Mouse (Mus musculus): ENCODE data around the gene Rnf151.
"Not testable (repeated sequence)": the region's sequence is repeated elsewhere in the genome, so short reads cannot be mapped to it uniquely, and the experiment has no call there.

The Rnf151 gene

GRCm38 (mm10) chr17:24733434-24734050, 15.7 kb upstream of the Rnf151 start:
- intact Hi-C loops (cut with DNase I) = no loop called here

DNA sequence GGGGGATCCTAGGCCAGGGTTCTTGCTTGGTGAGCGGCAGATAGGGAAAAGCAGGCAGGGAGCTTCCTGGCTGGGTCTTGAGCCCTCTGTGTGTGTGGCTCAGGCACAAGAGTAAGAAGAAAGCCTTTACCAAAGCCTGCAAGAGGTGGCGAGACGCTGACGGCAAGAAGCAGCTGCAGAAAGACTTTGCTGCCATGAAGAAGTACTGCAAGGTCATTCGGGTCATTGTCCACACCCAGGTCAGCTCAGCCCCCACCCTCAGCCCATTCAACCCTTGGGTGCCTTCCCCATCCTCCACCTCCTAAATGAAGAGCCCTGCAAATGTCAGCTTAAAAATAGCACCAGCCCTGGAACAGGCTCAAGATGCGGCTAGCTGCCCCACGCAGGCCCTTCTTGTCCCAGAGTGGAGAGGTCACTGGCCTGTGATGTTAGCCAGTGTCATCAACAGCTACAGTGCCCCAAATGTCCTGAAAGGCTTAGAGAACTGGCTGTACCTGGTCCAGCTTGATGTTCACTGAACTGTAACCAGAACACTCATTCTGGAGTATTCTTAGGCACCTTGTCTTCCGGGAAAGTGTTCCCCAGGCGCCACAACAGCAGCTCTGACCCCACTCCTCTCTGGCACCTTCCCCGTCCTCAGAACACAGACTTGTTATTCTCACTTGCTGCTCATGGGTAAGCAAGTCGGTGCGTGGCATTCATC, 14.5 kb upstream of the Rnf151 start:
- intact Hi-C loops (cut with DNase I) = no loop called here

DNA sequence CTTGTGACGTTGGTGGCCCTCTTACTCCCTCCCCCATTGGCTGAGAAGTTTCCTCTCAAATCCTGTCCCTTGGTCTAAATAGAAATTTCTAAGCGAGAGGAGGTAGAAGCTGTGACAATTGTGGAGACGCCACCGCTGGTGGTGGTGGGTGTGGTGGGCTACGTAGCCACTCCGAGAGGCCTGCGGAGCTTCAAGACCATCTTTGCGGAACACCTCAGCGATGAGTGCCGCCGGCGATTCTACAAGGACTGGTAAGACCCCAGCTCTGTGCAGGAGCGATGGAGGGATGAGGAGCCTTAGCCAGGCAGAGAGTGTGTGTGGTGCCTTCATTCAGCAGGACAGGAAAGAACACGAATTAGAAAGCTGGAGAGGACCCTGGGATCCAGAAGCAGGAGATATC, 12.9 kb upstream of the Rnf151 start:
- intact Hi-C loops (cut with DNase I) = no loop called here

DNA sequence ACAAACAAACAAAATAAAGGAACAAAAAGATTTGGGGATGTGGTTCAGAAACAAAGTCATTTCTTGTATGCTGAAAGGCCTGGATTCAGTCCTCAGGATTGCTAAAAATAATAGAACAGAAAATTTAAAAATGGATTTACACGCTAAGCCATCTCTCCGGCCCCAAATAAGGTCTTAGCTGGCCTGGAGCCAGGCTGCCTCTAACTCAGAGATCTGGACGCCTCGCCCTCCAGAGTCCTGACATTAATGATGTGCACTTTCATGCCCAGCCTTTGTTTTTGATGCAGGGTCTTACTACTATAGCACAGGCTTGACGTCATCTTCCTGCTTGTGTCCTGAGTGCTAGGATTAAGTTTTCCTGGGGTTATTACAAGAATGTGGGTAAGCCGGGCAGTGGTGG, 11.2 kb upstream of the Rnf151 start:
- intact Hi-C loops (cut with DNase I) = no loop called here

DNA sequence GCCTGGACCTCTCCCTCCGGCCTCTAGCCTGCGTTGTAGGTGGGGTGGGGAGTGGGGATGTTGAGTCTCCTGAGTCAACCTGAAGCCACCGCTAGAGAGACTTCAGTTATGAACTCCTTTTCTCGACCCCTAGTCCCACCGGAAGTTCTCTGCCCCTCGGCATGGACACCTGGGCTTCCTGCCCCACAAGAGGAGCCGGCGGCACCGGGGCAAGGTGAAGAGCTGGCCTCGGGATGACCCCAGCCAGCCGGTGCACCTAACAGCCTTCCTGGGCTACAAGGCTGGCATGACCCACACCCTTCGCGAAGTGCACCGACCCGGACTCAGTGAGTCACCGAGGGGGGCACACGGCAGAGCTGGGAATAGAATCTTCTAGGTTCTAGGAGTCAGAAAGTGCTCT, 10.3 kb upstream of the Rnf151 start:
- intact Hi-C loops (cut with DNase I) = no loop called here

DNA sequence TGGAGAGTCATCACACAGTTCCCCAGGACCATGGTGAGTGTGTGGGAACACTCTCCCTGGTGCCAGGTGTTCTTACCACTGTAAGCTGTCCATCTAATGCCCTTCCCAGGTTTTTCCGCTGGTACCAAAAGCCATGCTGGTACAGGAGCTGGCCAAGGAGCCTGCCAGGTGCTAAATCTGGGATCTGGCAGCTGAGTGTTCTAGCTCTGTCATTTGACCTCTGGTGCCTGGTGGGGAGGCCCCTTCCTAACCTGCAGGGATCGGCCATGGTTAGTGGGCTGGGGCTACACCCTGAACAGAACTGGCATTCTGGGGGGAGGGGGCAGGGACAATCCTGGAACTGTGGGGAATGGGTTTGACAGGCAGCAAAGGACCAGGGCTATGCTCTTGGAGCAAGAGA, 9.8 kb upstream of the Rnf151 start, which contains the start of gene Rpl3l:
Gene Rpl3l, plus strand, starts transcription at position 203 of the 400 bp plus-strand sequence.
- intact Hi-C loops (cut with DNase I) = no loop called here

GRCm38 (mm10) chr17:24725637-24726390, 8.0 kb upstream of the Rnf151 start:
- intact Hi-C loops (cut with DNase I) = no loop called here

GRCm38 (mm10) chr17:24724184-24724583, 6.3 kb upstream of the Rnf151 start, which contains the start of gene Ndufb10:
Ndufb10 (minus strand) TSS chr17:24724478.
- intact Hi-C loops (cut with DNase I) = no loop called here

DNA sequence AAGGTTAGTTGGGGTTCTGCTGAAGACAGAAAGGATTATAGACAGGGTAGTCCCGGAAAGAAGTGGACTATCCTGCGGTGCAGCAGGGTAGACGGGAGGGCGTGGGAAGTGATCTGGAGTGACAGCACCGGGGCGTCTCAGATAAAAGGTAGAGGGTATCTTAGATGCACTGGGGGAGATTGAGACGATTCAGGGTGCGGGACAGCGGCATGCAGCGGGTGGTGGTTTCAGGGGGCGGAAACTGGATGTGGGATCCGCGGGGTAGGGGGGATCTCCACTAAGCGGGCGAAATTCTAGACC, 6.0 kb upstream of the Rnf151 start:
- intact Hi-C loops (cut with DNase I) = no loop called here

DNA sequence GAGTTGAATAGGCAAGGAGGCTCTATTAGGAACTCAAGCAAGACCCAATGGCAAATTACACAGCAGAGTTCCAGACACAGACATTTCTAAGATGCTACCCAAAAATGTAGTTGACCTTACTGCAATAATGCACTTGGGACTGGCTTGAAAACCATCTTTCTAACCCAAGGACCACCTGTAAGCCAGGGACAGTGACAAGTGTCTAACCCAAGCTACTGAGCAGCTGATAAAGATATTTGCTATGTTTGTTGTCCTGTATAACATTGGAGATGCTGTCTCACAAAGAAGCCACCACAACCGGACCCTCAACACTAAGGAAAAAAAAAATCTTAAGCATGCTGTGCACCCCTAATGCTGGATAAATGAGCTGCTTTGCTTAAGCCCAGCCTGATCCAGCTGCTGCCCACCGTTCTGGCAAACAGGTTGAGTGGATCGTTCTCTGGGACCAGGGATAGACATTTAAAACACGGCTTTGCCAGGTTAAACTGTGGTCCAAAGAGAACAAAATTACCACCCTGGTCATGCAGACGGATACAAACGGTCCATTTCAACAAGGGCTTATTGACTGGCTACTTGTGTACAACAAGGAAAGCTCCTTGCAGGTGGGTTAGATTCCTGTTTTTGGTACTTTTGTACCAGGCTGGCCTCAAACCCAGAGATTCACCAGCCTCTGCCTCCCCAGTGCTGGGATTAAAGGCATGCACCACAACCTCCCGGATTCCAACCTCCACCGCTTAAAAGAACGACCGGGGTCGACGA, 5.4 kb upstream of the Rnf151 start:
- intact Hi-C loops (cut with DNase I) = no loop called here

DNA sequence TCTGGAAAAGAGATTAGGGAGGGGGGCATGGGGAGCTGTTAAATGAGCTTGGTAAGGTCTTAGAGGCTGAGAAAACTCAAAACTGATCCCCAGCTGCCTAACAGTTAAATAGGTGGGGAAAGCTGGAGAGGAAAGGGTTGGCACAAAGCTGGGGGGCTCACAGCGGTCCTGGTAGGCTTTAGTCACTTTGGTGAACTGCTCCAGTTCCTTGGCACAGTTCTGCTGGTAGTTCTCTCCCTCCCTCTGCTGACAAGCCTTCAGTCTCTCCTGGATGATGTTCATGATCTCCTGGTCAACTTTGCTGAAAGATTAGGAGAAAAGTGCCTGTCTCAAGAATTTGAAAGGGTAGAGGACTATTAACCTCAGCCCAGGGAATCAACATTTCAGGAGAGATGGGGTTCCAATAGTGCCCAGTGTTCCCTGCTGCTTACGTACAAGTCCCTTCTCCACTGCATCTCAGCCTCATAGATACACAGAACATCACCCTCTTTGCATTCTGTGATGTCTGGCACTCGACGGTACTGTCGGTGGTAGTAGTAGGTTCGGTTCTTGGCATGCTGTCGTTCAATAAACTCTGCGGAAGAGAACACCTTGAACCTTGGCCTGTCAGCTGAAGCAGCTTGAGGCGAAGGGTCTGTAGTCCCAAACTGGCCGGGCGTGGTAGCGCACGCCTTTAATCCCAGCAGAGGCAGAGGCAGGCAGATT, 4.5 kb upstream of the Rnf151 start:
- intact Hi-C loops (cut with DNase I) = no loop called here

DNA sequence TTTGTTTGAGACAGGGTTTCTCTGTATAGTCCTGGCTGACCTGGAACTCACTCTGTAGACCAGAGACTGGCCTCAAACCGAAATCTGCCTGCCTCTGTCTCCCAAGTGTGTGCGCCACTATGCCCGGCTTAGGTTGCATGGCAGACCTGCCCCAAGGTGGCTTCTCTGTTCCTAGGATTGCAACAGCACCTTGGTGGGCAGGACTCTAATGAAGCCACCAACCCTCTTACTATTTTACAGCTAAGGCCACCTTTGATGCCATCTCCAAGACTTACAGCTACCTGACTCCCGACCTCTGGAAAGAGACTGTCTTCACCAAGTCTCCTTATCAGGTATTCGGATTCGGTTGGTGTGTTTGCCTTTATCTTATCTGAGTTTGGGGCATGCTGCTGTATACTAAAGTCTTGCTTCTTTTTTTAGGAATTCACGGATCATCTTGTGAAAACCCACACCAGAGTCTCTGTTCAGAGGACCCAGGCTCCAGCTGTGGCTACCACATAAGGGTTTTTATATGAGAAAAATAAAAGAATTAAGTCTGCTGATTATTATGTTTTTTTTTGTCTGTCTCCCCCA, 3.6 kb upstream of the Rnf151 start:
- intact Hi-C loops (cut with DNase I) = not testable (repeated sequence)

DNA sequence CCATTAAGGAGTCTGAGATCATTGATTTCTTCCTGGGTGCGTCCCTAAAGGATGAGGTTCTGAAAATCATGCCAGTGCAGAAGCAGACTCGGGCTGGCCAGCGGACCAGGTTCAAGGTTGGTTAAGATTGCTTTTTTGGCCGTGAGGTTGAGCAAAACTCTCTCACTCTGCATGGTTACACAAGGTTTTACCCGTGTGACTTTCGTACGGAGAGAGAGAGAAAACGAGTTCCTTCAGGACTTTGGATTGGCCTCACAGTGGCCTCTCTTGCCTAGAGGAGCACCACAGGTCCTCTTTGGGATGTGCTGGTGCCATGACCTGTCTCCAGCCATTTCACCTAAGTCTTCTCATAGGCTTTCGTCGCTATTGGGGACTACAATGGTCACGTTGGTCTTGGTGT, 2.8 kb upstream of the Rnf151 start:
- intact Hi-C loops (cut with DNase I) = not testable (repeated sequence)

- intact Hi-C loops (cut with DNase I) = no loop called here
Measured at GRCm38 (mm10) chr17:24719494-24720222, 1.8 kb upstream of the Rnf151 start.

DNA sequence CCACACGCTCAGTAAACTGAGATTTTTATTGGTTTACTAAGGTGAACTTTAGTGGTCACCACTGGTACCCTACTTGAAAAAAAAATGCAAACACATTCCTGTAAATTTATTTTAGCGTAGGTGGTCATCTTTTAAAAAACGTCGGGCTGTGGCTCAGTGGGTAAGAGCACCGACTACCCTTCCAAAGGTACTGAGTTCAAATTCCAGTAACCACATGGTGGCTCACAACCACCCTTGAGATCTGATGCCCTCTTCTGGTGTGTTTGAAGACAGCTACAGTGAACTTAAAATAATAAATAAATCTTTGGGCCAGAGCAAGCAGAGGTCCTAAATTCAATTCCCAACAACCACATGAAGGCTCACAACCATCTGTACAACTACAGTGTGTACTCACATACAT, 1.1 kb upstream of the Rnf151 start:
- intact Hi-C loops (cut with DNase I) = not testable (repeated sequence)

- intact Hi-C loops (cut with DNase I) = no loop called here
Measured at GRCm38 (mm10) chr17:24716166-24716682, 1.6 kb downstream of the Rnf151 start.

GRCm38 (mm10) chr17:24715556-24715955, 2.3 kb downstream of the Rnf151 start:
- intact Hi-C loops (cut with DNase I) = no loop called here

GRCm38 (mm10) chr17:24708646-24709045, 9.2 kb downstream of the Rnf151 start:
- intact Hi-C loops (cut with DNase I) = no loop called here

- intact Hi-C loops (cut with DNase I) = no loop called here
Measured at GRCm38 (mm10) chr17:24707801-24708425, 9.9 kb downstream of the Rnf151 start.
